Mouse (Mus musculus) hindbrain, embryonic 15.5 days (tissue): ENCODE data around the gene Nmnat2. TPM values are rescaled to one million over a fixed set of nuclear protein-coding genes. Genes with fewer than 3 reads are reported as not detected.
A peak's percentile ranks its signal among the peaks of the same experiment; 100 is the strongest.
"Not testable (repeated sequence)": the region's sequence is repeated elsewhere in the genome, so short reads cannot be mapped to it uniquely, and the experiment has no call there.

ENCODE experiments used
- ATAC-seq: fragments of 200-750 bp; cut with Nextera tagmentation; 2 replicates; pipeline ENCODE4 v1.8.0; 2017; ENCODE audit warnings: low read depth, moderate number of reproducible peaks, moderate TSS enrichment; ENCODE audit not compliant: low FRiP score
- H3K27ac ChIP-seq: fragments of 300-500 bp; sonication (generic); replicated peaks from 2 replicates; pipeline ENCODE4 v1.5.1; 2015; ENCODE audit warnings: mild to moderate bottlenecking, inconsistent platforms
- H3K27me3 ChIP-seq: fragments of 300-500 bp; sonication (generic); 2 replicates; pipeline ENCODE4 v1.6.1; 2015; ENCODE audit warnings: control low read depth, inconsistent platforms
- H3K36me3 ChIP-seq: fragments of 300-500 bp; sonication (generic); 2 replicates; pipeline ENCODE4 v1.6.1; 2015; ENCODE audit warnings: control low read depth, inconsistent platforms
- H3K4me1 ChIP-seq: fragments of 300-500 bp; sonication (generic); replicated peaks from 2 replicates; pipeline ENCODE4 v1.6.1; 2015; ENCODE audit warnings: control low read depth, inconsistent platforms
- H3K4me2 ChIP-seq: fragments of 300-500 bp; sonication (generic); 2 replicates; pipeline ENCODE4 v1.6.1; 2015; ENCODE audit warnings: moderate library complexity, mild to moderate bottlenecking, inconsistent platforms
- H3K4me3 ChIP-seq: fragments of 300-500 bp; sonication (generic); 2 replicates; pipeline ENCODE4 v1.5.1; 2015; ENCODE audit warnings: mild to moderate bottlenecking, inconsistent platforms
- H3K9ac ChIP-seq: fragments of 300-500 bp; sonication (generic); 2 replicates; pipeline ENCODE4 v1.6.1; 2015; ENCODE audit warnings: inconsistent platforms
- H3K9me3 ChIP-seq: fragments of 300-500 bp; sonication (generic); 2 replicates; pipeline ENCODE4 v1.6.1; 2016; ENCODE audit warnings: control low read depth, inconsistent platforms
- WGBS: fragments of 180-500 bp; shearing (Covaris S2); methylation state at CpG from one replicate; pipeline ENCODE4 v1.1.7; 2015; 5-methylcytosine and 5-hydroxymethylcytosine counted together
- polyA plus RNA-seq: library from polyadenylated mRNA; unstranded; fragments of >200 nt; fragmentation: Nextera tagmentation; extraction: Ambion mirVana; gene quantifications from 2 replicates; pipeline ENCODE4 v1.2.1, GENCODE M21; 2015

Nmnat2 gene
- polyA plus RNA-seq, 1 experiment from 2014 or later: 81.6 TPM

DNA sequence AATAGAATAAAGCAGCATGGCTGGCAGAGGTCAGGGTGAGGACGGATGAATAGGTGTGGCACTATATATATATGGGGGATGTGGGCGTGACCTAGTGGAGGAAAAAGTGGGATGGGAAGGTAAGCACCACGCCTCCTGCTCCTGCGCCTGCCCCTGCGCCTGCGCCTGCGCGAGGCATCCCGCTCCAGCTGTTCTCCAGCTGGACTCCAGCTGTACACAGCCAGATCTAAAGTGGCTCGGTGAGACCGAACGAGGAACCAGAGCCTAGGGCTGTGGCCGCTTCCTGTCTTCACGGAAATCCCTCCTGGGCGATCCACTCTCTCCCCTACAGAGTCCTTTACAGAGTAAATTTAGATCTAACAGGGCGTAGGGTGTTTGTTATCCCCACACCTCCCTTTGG, 116.8 kb downstream of the Nmnat2 start:
- Histone ChIP-seq H3K4me2 (no peak overlapping the region), H3K4me3 (no peak overlapping the region), H3K27me3 (peaks cover 5% of the 10 kb centered on the region), H3K9ac (no peak overlapping the region), H3K36me3 (no peaks in the 10 kb centered on the region), H3K27ac (no peak overlapping the region), H3K9me3 (no peaks in the 10 kb centered on the region), H3K4me1 (peaks cover 12% of the 10 kb centered on the region)
- 65% methylated on average over 16 of the region's 16 CpGs for WGBS
- ATAC-seq: no peak; the same call in 1 of the 2 replicates

DNA sequence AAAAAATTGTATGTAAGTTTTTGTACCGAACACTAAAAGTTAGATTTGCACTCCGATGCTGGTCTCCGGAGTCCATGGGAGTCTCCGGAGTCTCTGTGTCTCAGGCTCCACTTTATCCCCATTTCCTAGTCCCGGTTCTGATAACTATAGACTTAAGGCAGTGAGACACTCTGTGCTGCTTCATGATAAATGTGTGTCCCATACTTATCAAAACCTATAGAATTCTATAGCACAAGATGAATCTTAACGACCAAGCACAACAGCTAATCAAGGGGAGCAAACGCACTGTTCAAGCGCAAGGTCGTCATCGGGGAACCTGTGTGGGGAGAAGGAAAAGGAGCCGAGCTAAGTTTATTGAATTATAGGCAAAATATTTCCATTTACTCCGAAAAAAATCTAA, 117.2 kb downstream of the Nmnat2 start:
- WGBS: 52% methylated on average over 12 of the region's 12 CpGs
- H3K27ac ChIP-seq: no peak overlapping the region
- H3K27me3 ChIP-seq: peaks cover 5% of the 10 kb centered on the region
- H3K4me1 ChIP-seq: peaks cover 12% of the 10 kb centered on the region
- H3K9me3 ChIP-seq: no peaks in the 10 kb centered on the region
- 0 out of 2 replicates have a peak, but pooled peaks cover 3% of the 10 kb centered on the region for H3K36me3 ChIP-seq
- no peak for ATAC-seq
- no peak overlapping the region for H3K4me2 ChIP-seq
- no peak overlapping the region for H3K4me3 ChIP-seq
- H3K9ac ChIP-seq: no peak overlapping the region

DNA sequence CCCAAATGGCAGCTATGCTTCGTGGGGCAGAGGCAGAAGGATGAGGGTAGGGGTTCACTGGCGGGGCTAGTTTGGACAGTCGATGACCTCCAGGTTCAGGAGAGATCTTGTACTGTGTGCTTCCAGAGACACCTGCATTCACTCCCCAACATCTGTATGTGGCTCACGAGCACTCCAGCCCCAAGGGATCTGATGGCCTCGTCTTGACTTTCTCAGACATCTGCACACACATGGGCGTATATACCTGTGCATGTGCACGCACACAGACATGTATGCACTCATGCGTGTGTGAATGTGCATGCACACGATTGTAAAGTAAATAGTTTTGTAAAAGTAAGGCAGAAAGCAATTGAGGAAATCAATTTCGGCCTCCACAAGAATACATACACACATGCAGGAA, 117.9 kb downstream of the Nmnat2 start:
- no peak for ATAC-seq

DNA sequence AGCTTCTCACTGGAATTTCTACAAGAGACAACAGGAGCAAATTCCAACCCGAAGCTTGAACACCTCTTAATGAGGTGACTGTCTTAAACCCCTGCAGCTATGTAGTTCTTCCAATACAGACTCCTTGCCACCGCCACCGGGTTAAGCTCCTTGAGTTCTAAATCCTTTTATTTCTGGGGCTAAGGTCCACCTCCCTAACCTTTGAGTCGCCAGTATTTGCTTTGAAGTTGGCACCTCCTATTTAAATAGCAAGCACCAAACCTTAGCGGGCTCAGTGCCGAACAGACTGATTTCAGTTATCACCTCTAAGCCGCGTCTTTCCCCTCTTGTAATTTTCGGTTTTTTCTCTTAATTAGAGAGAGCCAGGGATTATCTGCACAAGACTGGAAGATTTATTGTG, 118.6 kb downstream of the Nmnat2 start:
- no peak overlapping the region for H3K9ac ChIP-seq
- H3K27me3 ChIP-seq: peaks cover 5% of the 10 kb centered on the region
- H3K9me3 ChIP-seq: no peaks in the 10 kb centered on the region
- peaks cover 12% of the 10 kb centered on the region for H3K4me1 ChIP-seq
- ATAC-seq: no peak
- no peak overlapping the region for H3K4me3 ChIP-seq
- no peak overlapping the region for H3K4me2 ChIP-seq
- no peak overlapping the region for H3K27ac ChIP-seq
- 28% methylated on average over 9 of the region's 9 CpGs for WGBS
- 0 out of 2 replicates have a peak, but pooled peaks cover 5% of the 10 kb centered on the region for H3K36me3 ChIP-seq

More for the DNA sequence above, 117.9 kb downstream of the Nmnat2 start:
- H3K9me3 ChIP-seq: no peaks in the 10 kb centered on the region
- H3K4me3 ChIP-seq: no peak overlapping the region
- 50% methylated on average over 10 of the region's 10 CpGs for WGBS
- peaks cover 12% of the 10 kb centered on the region for H3K4me1 ChIP-seq
- no peak overlapping the region for H3K4me2 ChIP-seq
- 0 out of 2 replicates have a peak, but pooled peaks cover 5% of the 10 kb centered on the region for H3K36me3 ChIP-seq
- H3K27me3 ChIP-seq: peaks cover 5% of the 10 kb centered on the region
- H3K9ac ChIP-seq: no peak overlapping the region
- no peak overlapping the region for H3K27ac ChIP-seq

DNA sequence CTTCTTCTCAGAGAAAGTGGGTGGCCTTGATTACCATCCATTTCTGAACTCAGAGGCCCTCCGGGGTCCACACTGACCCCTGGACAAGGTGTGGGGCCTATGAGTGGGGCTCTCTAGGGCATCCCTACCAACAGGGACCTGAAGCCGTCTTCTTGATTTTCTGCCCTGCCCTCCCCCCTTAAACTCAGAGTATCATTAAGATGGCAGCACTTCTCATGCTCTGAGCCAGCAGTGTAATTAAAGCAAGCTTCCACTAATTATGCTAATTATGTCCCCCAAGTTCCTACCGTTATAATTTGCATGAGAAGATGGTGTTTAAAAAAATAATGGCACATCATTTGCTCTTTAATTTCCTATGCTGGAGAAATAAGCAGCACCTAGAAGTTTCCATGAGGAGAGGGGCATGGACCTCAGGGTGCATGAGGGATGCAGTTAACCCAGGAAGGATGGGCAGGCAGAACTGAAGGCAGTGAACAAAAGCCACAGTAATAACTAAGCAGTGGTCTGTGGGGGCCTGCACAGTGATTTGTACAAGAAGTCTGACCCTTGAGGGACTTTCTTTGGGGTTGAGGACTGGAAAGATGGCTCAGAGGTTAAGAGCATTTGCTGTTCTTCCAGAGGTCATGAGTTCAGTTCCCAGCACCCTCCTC, 120.4 kb downstream of the Nmnat2 start:
- 0 out of 2 replicates have a peak, but pooled peaks cover 5% of the 10 kb centered on the region for H3K36me3 ChIP-seq
- no peak overlapping the region for H3K4me3 ChIP-seq
- H3K27ac ChIP-seq: no peak overlapping the region
- peaks cover 5% of the 10 kb centered on the region for H3K27me3 ChIP-seq
- no peaks in the 10 kb centered on the region for H3K9me3 ChIP-seq
- H3K9ac ChIP-seq: no peak overlapping the region
- H3K4me2 ChIP-seq: no peak overlapping the region
- H3K4me1 ChIP-seq: peaks cover 12% of the 10 kb centered on the region
- WGBS: 59% methylated on average over 3 of the region's 3 CpGs
- ATAC-seq: peak; percentile 50; the same call in 1 of the 2 replicates

DNA sequence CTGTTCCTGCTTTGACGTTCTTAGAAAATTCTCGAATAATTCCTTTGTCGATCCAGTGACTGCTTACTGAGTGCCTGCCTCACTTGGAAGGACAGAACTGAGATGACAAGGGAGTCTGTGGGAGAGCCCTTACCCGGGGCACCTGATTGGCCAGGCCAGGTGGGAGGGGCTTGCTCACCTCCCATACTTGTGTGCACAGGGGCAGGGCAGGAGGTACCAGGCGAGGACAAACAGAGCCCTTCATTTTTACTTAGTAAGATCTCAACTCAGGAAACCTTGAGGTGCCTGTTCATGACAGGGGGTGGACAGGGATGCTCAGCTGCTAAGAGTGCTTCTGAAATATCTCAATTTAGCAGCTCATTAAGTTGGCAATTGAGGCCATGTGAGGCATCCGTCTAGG, 121.2 kb downstream of the Nmnat2 start:
- Histone ChIP-seq H3K27me3 (peaks cover 5% of the 10 kb centered on the region), H3K9me3 (no peaks in the 10 kb centered on the region), H3K4me2 (no peak overlapping the region), H3K9ac (no peak overlapping the region), H3K27ac (no peak overlapping the region), H3K36me3 (0 out of 2 replicates have a peak, but pooled peaks cover 5% of the 10 kb centered on the region), H3K4me3 (no peak overlapping the region), H3K4me1 (peaks cover 12% of the 10 kb centered on the region)
- WGBS: 42% methylated on average over 6 of the region's 6 CpGs
- ATAC-seq: no peak

DNA sequence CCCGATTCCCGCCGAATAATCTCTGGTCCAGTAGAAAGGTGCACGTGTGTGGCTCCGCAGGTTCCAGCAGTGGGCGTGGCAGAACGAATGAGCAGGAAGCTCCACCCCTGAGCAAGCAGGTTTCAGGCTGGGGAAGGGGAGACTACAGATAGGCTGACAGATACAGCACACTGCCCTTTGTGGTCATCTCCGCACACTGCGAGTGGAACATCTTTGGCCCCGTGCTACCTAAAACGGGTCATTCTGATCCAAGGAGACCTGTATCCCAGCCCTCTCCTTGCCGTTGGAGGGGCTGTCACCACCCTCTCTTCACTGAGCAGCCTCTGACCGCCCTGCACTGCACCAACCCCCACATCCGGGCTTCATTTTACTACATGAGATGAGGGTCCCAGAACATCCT, 128.4 kb downstream of the Nmnat2 start:
- not testable (repeated sequence) for H3K27ac ChIP-seq, H3K9ac ChIP-seq, H3K9me3 ChIP-seq, H3K4me2 ChIP-seq, ATAC-seq, H3K4me3 ChIP-seq, H3K4me1 ChIP-seq, H3K27me3 ChIP-seq
- WGBS: 82% methylated on average over 9 of the region's 14 CpGs
- H3K36me3 ChIP-seq: peaks cover 19% of the 10 kb centered on the region

DNA sequence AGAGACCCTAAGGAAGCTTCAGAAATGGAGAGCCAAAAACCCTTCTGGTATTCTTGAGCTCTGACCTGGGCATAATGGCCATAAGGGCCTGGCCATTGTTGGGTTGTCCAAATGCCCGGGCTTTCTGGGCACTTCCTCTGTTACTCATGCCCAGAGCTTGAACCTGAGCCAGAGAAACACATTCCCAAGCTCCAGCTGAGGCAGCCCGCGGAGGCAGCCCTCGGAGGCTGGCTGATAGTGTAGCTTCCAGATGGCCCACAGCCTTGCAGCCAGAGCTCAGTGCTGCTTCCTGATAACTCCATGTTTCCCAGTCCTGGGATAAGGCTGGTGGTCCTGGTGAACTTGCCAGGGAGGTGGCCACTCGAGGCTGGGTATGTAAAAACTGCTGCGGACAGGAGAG, 129.4 kb downstream of the Nmnat2 start:
- Histone ChIP-seq H3K9ac (no peak overlapping the region), H3K36me3 (peaks cover 25% of the 10 kb centered on the region), H3K4me3 (no peak overlapping the region), H3K27ac (no peak overlapping the region), H3K4me2 (no peak overlapping the region), H3K4me1 (0 out of 2 replicates have a peak, but pooled peaks cover 5% of the 10 kb centered on the region), H3K9me3 (no peaks in the 10 kb centered on the region), H3K27me3 (no peaks in the 10 kb centered on the region)
- ATAC-seq: peak; percentile 42; the same call in 1 of the 2 replicates
- WGBS: 58% methylated on average over 6 of the region's 6 CpGs

DNA sequence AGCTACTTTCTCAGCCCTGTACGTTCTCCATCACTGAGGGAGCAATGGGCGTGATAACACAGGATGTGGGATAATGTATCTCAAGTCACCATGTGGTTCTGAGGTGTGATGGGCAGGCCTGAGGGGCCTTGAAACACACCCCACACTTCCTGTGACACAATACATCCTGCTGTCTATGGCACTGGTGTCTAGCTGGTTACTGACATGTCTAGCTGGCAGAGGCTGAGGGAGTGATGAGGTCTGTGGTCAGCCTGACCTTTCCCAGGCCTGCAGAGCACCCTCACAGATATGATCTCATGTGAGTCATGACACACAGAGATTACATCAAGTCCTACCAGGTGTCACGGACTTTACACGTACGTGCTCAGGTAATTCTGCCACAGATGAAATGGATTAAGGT, 130.4 kb downstream of the Nmnat2 start:
- Histone ChIP-seq H3K9me3 (no peaks in the 10 kb centered on the region), H3K9ac (no peak overlapping the region)

DNA sequence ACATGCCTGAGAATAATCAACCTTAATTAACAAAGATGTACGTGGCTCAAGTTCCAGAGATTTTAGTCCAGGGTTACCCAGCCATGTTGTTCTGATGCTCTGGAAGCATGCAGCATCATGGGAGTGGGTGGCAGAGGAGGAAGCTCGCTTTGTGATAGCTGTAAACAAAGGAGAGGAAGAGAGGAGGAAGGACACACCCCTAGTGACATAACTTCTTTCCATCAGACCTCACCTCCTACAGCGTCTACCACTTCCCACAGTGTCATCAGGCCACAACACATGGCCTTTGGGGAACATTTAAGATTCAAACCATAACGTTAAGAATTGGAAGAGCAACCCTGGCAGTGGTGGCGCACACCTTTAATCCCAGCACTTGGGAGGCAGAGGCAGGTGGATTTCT, 133.0 kb downstream of the Nmnat2 start:
- peaks cover 25% of the 10 kb centered on the region for H3K36me3 ChIP-seq

More for the DNA sequence above, 130.4 kb downstream of the Nmnat2 start:
- no peak for ATAC-seq
- 97% methylated on average over 5 of the region's 5 CpGs for WGBS
- H3K27me3 ChIP-seq: no peaks in the 10 kb centered on the region
- peaks cover 25% of the 10 kb centered on the region for H3K36me3 ChIP-seq
- H3K27ac ChIP-seq: no peak overlapping the region
- H3K4me2 ChIP-seq: no peak overlapping the region
- no peak overlapping the region for H3K4me3 ChIP-seq
- 0 out of 2 replicates have a peak, but pooled peaks cover 5% of the 10 kb centered on the region for H3K4me1 ChIP-seq

DNA sequence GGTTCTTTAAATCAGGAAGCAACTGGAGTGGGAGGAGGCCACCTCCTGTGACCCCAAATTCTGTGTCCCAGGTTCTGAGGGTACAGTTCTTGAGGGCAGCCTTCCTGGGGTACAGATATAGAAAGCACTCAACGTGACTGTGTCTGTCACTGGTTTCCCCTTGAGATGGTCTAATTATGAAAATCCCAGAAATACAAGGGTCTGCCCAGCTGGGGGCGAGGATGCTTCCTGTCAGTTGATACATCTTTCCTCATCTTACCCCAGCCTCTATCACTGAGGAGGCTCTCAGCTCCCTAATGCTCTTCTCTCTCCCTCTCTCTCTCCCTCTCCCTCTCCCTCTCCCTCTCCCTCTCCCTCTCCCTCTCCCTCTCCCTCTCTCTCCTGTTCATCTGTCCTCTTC, 135.3 kb downstream of the Nmnat2 start:
- no peak for ATAC-seq

More for the DNA sequence above, 133.0 kb downstream of the Nmnat2 start:
- Histone ChIP-seq H3K9me3 (no peaks in the 10 kb centered on the region), H3K27ac (no peak overlapping the region), H3K4me2 (no peak overlapping the region), H3K4me3 (no peak overlapping the region), H3K27me3 (no peaks in the 10 kb centered on the region), H3K4me1 (0 out of 2 replicates have a peak, but pooled peaks cover 9% of the 10 kb centered on the region), H3K9ac (no peak overlapping the region)
- 85% methylated on average over 5 of the region's 5 CpGs for WGBS
- no peak for ATAC-seq

DNA sequence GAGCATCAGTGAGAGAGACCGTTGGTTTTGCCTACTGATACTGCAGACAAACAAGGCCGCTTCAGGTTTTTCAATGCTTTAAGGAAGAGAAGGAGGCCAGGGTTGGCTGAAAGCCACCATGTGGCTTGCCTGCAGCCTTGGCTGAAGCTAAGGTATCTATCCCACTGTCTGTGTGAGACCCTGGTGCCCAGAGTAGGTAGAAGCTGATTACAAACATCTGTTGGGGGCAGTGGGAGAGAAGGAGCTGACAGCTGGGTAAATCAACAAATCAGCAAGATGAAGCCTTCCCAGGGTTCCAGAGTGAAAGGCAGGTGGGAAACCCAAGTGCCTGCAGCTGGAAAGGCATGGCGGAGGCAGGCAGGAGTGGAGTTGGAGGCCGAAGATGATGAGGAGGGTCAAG, 136.0 kb downstream of the Nmnat2 start:
- H3K4me2 ChIP-seq: no peak overlapping the region

More for the DNA sequence above, 135.3 kb downstream of the Nmnat2 start:
- 89% methylated on average over 2 of the region's 2 CpGs for WGBS
- Histone ChIP-seq H3K4me2 (no peak overlapping the region), H3K27ac (no peak overlapping the region), H3K36me3 (peaks cover 19% of the 10 kb centered on the region), H3K9ac (no peak overlapping the region), H3K9me3 (no peaks in the 10 kb centered on the region), H3K4me1 (0 out of 2 replicates have a peak, but pooled peaks cover 4% of the 10 kb centered on the region), H3K4me3 (no peak overlapping the region), H3K27me3 (peaks cover 8% of the 10 kb centered on the region; the same call in 1 of the 2 replicates)

More for the DNA sequence above, 136.0 kb downstream of the Nmnat2 start:
- WGBS: 78% methylated on average over 4 of the region's 4 CpGs
- peaks cover 8% of the 10 kb centered on the region; the same call in 1 of the 2 replicates for H3K27me3 ChIP-seq
- no peak overlapping the region for H3K4me3 ChIP-seq
- H3K36me3 ChIP-seq: peaks cover 19% of the 10 kb centered on the region
- no peaks in the 10 kb centered on the region for H3K9me3 ChIP-seq
- ATAC-seq: no peak
- H3K9ac ChIP-seq: no peak overlapping the region
- 0 out of 2 replicates have a peak, but pooled peaks cover 4% of the 10 kb centered on the region for H3K4me1 ChIP-seq
- H3K27ac ChIP-seq: no peak overlapping the region
